ENCODE assay signal across 9 mouse cellular contexts in genomic region chr13:30085446-30085845, GRCm38 (mm10). TPM values are rescaled to one million over a fixed set of nuclear protein-coding genes. Genes with fewer than 3 reads are reported as not detected.
A peak's percentile ranks its signal among the peaks of the same experiment; 100 is the strongest.
DNase-seq lines count a peak whose midpoint lies in the region; ATAC-seq lines count a peak whose summit lies in the region.
"Had no signal": no experiment of that assay in that cellular context is flagged by ENCODE, and none has a peak within 500 bp of the region (broad histone marks: within the 10 kb centered on the region; RNA-seq: fewer than 3 reads in every experiment).

No protein-coding gene starts in this region.

- H3K4me1 ChIP-seq in heart, embryonic 15.5 days (replicated peaks): peaks cover 7% of the 10 kb centered on the region
- 0 out of 2 replicates have a peak, but pooled peaks cover 2% of the 10 kb centered on the region for H3K4me1 ChIP-seq in liver, embryonic 11.5 days (replicated peaks; ENCODE audit: control insufficient read depth, insufficient read depth, low read length)

- no peaks in the 10 kb centered on the region for H3K9me3 ChIP-seq in heart, embryonic 15.5 days (replicated peaks)
- no peaks in the 10 kb centered on the region for H3K9me3 ChIP-seq in liver, embryonic 11.5 days (ENCODE audit: control insufficient read depth, low read length)
- H3K9me3 ChIP-seq: embryonic facial prominence, embryonic 13.5 days had no signal

- no peak for ATAC-seq in heart, embryonic 15.5 days (replicated peaks; ENCODE audit: insufficient number of reproducible peaks, insufficient read depth, low FRiP score, low read depth)
- no peak for ATAC-seq in liver, embryonic 11.5 days (replicated peaks; ENCODE audit: low FRiP score)

- WGBS in heart, embryonic 15.5 days: 46% methylated on average over 4 of the region's 4 CpGs
- WGBS in liver, embryonic 11.5 days: 48% methylated on average over 4 of the region's 4 CpGs

- H3K9ac ChIP-seq in heart, embryonic 15.5 days: no peak overlapping the region
- H3K9ac ChIP-seq in liver, embryonic 11.5 days (ENCODE audit: low read depth, low read length): no peak overlapping the region
- H3K9ac ChIP-seq: embryonic facial prominence, embryonic 13.5 days had no signal

- H3K36me3 ChIP-seq in heart, embryonic 15.5 days: no peaks in the 10 kb centered on the region
- no peaks in the 10 kb centered on the region for H3K36me3 ChIP-seq in liver, embryonic 11.5 days (ENCODE audit: control insufficient read depth, insufficient read depth, low read length)
- H3K36me3 ChIP-seq: embryonic facial prominence, embryonic 13.5 days had no signal

- intact Hi-C loops in heart, postnatal 14 days (cut with DNase I): loop anchor here (1.0 kb wide), 1 partner anchor 229 kb away; no protein-coding TSS in a partner anchor

- H3K27me3 ChIP-seq in heart, embryonic 15.5 days: no peaks in the 10 kb centered on the region
- no peaks in the 10 kb centered on the region for H3K27me3 ChIP-seq in liver, embryonic 11.5 days (replicated peaks; ENCODE audit: control insufficient read depth, insufficient read depth, low read length)

- no peak for DNase-seq in heart, postnatal 14 days
- peak; percentile 45 for DNase-seq in 3T3-L1 (ENCODE audit: low read depth, low spot score)
- DNase-seq in c-Kit-positive CD71-positive TER-119-negative erythroid progenitor cells, embryonic 14.5 days (ENCODE audit: low read depth): peak; percentile 14
- DNase-seq in liver, embryonic 11.5 days (ENCODE audit: low spot score): no peak
- no peak for DNase-seq in urinary bladder, adult 2 months (ENCODE audit: low spot score)
- no peak for DNase-seq in urinary bladder, postnatal 36 days (ENCODE audit: low spot score in 2 of 2)
- DNase-seq in ovary, postnatal 14 days (ENCODE audit: low spot score): no peak

- peak overlapping the region; percentile 34; the same call in 1 of the 2 replicates for H3K4me2 ChIP-seq in heart, embryonic 15.5 days
- peak overlapping the region; percentile 3; the same call in 1 of the 2 replicates for H3K4me2 ChIP-seq in liver, embryonic 11.5 days

- H3K27ac ChIP-seq in heart, embryonic 15.5 days: no peak overlapping the region; the same call in 1 of the 2 replicates
- no peak overlapping the region for H3K27ac ChIP-seq in liver, embryonic 11.5 days (ENCODE audit: low read depth, low read length)
- H3K27ac ChIP-seq: embryonic facial prominence, embryonic 13.5 days had no signal

- H3K4me3 ChIP-seq in heart, embryonic 15.5 days: no peak overlapping the region
- no peak overlapping the region for H3K4me3 ChIP-seq in liver, embryonic 11.5 days (ENCODE audit: low read depth, low read length)
- H3K4me3 ChIP-seq: embryonic facial prominence, embryonic 13.5 days had no signal

RNA-seq across cellular contexts. Expression of gene Mboat1, which starts 50.8 kb away (rescaled TPM):
- 2.2 and 5.3 TPM in 2 replicates for polyA plus RNA-seq in heart, embryonic 15.5 days (2015; fragmentation: Nextera tagmentation; extraction: Ambion mirVana)
- total RNA-seq in heart, postnatal 14 days (2021): 1 to 10 TPM in 1 of 2 experiments, under 1 TPM in 1; 1.00 to 1.4 TPM
- 4.2 and 4.3 TPM in 2 replicates for polyA plus RNA-seq in liver, embryonic 11.5 days (2014; fragmentation: Nextera tagmentation; extraction: Ambion mirVana)
- polyA plus RNA-seq in urinary bladder, adult 2 months (2012; rRNA removed): 11.3 and 12.7 TPM in 2 replicates

Comparison
In these comparisons a context has a peak if more than half of its experiments do, and no peak if none do; other contexts are left out.
1. DNase-seq: peak in 3T3-L1 (single experiment) and c-Kit-positive CD71-positive TER-119-negative erythroid progenitor cells, embryonic 14.5 days (single experiment); none in heart, postnatal 14 days (0 of 2), liver, embryonic 11.5 days (single experiment), urinary bladder, adult 2 months (single experiment), urinary bladder, postnatal 36 days (0 of 2) and ovary, postnatal 14 days (single experiment).